Mouse (Mus musculus) lung, postnatal 36 days (tissue): ENCODE results near the gene N4bp3.
A peak's percentile ranks its signal among the peaks of the same experiment; 100 is the strongest.
"Not testable (repeated sequence)": the region's sequence is repeated elsewhere in the genome, so short reads cannot be mapped to it uniquely, and the experiment has no call there.

ENCODE experiments used
- DNase-seq: peaks from one replicate; pipeline ENCODE4 v3.0.0; 2022; ENCODE audit warnings: mixed read lengths

N4bp3 gene

GRCm38 (mm10) chr11:51652889-51653418 lies 2.3 kb upstream of the N4bp3 start:
- DNase-seq, result no peak

- DNase-seq, result no peak
These were observed 381 bp downstream of the N4bp3 start for GRCm38 (mm10) chr11:51650261-51650660.

GRCm38 (mm10) chr11:51649889-51650199 lies 798 bp downstream of the N4bp3 start:
- peak; percentile 40 for DNase-seq

- no peak for DNase-seq
These were observed 1.3 kb downstream of the N4bp3 start for GRCm38 (mm10) chr11:51649111-51649888.

GRCm38 (mm10) chr11:51648566-51648965 lies 2.1 kb downstream of the N4bp3 start:
- DNase-seq, result peak; percentile 38

- DNase-seq, result peak; percentile 80
These were observed 3.6 kb downstream of the N4bp3 start for GRCm38 (mm10) chr11:51646751-51647667.

- no peak for DNase-seq
These were observed 4.4 kb downstream of the N4bp3 start for GRCm38 (mm10) chr11:51646245-51646644.

GRCm38 (mm10) chr11:51645293-51645692 lies 5.3 kb downstream of the N4bp3 start:
- DNase-seq, result no peak

- peak; percentile 58 for DNase-seq
These were observed 6.4 kb downstream of the N4bp3 start for GRCm38 (mm10) chr11:51644217-51644616.

- DNase-seq, result no peak
These were observed 6.9 kb downstream of the N4bp3 start for GRCm38 (mm10) chr11:51643761-51644160.

GRCm38 (mm10) chr11:51643202-51643601 lies 7.4 kb downstream of the N4bp3 start:
- no peak for DNase-seq

- peak; percentile 75 for DNase-seq
These were observed 9.9 kb downstream of the N4bp3 start for GRCm38 (mm10) chr11:51640748-51641147.

GRCm38 (mm10) chr11:51638497-51638896 lies 12.1 kb downstream of the N4bp3 start:
- no peak for DNase-seq

GRCm38 (mm10) chr11:51637971-51638414 lies 12.6 kb downstream of the N4bp3 start:
- DNase-seq, result peak; percentile 71

- DNase-seq, result peak; percentile 77
These were observed 14.3 kb downstream of the N4bp3 start for GRCm38 (mm10) chr11:51636323-51636684.

- peak; percentile 91 for DNase-seq
These were observed 14.9 kb downstream of the N4bp3 start, which contains the start of gene Rmnd5b for GRCm38 (mm10) chr11:51635525-51636322. Gene Rmnd5b (minus strand): TSS chr11:51635896.

GRCm38 (mm10) chr11:51635127-51635524 lies 15.5 kb downstream of the N4bp3 start:
- DNase-seq, result no peak

- no peak for DNase-seq
These were observed 16.9 kb downstream of the N4bp3 start for GRCm38 (mm10) chr11:51633721-51634120.

- not testable (repeated sequence) for DNase-seq
These were observed 17.4 kb downstream of the N4bp3 start for GRCm38 (mm10) chr11:51633200-51633599.

GRCm38 (mm10) chr11:51632130-51632753 lies 18.4 kb downstream of the N4bp3 start:
- DNase-seq, result no peak

- no peak for DNase-seq
These were observed 20.9 kb downstream of the N4bp3 start for GRCm38 (mm10) chr11:51629651-51630314.

GRCm38 (mm10) chr11:51627907-51628306 lies 22.7 kb downstream of the N4bp3 start:
- no peak for DNase-seq
